Mouse (Mus musculus) lung, adult 2 months (tissue): ENCODE data around the gene Serpinb6a.

Experiments used
- CTCF ChIP-seq: fragments of 200-500 bp; IDR thresholded peaks from 2 replicates; pipeline ENCODE4 v1.5.1; 2011; ENCODE audit warnings: mild to moderate bottlenecking, low read length, control low read depth; ENCODE audit not compliant: insufficient read depth
- POLR2A ChIP-seq: fragments of 200-500 bp; IDR thresholded peaks from 2 replicates; pipeline ENCODE4 v1.6.1; 2011; ENCODE audit warnings: low read depth, mild to moderate bottlenecking, control low read depth, low read length, borderline replicate concordance; ENCODE audit errors: extremely low read depth

GRCm38 (mm10) chr13:33951308-33952074 lies 51.1 kb downstream of the Serpinb6a start:
- no peak for TF ChIP-seq POLR2A
- TF ChIP-seq CTCF = no peak
